Mouse (Mus musculus): ENCODE data around the gene Ncor2.

Gene Ncor2

DNA sequence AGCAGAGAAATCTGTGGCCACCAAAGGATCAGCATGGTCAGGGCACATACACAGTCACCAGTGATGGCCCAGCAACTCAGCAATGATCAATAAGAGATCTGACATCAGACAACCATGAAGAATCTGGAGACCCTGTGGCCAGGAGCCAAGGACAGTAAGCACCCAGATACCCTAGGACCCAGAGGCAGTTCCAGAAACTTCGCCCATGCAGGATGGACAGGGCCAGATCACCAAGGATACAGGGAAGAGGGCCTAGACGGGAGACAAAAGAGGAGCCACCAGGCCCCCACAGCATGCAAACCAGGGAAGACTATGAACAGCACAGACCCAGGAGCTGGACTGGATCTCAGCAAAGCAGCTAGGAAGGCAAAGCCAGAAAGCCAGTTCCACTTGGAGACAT is 47.0 kb downstream of the Ncor2 start:
- CTCF ChIA-PET: no interaction called here

DNA sequence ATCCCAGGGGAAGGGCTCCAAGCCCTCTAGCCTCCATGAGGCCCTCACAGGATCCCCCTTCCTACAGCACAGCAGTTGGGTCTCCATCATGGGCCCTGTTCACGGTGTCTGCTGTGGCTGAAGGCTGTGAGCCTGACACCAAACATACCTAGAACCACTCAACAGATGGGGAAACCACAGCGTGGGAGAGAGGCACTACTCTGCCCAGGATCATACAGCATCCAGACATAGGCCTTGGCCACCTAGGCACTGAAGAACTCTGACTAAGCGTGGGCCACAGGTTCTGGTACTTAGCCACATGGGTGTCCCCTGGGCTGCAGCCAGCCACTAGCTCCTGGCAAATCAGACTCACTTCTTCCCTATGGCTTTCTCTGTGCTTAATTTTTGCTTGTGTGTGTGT is 48.6 kb downstream of the Ncor2 start:
- CTCF ChIA-PET: no interaction called here

DNA sequence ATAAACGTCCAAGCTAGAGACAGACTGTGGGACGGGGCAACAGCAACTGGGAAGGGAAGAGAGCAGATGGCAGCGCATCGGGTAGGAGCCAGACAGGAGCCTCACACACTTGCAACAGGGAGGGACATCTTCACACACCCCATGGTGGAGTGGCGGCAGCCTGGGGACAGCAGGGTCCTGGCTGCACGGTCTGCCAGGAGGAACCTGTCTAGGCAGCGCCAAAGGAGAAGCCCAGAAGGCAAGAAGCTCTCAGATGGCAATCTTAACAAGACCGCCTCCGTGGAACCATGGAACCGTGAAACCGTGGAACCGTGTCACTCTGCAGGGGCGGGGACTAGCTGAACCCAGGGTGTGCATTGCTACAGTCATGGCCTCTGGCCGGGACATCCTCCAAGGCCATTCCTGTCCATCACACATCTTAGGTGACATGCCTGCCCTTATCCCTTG is 50.1 kb downstream of the Ncor2 start:
- CTCF ChIA-PET: no interaction called here

DNA sequence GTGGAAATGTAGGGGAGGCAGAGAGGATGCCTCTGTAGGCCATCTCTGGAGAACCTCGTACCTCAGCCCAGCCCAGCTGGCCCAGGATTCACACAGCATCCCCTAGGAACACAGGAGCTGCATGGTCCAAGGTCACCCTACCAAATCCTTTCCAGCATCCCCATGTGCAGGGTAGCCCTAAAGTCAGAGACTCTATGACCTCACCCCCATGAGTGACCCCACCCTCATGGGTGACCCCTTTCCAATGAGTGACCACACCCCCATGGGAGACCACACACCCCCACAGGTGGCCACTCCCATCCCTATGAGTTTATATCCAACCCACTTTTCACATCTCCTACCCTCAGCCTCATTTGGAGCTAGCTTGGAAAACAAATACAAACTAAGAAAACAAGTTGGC is 51.1 kb downstream of the Ncor2 start:
- CTCF ChIA-PET: no interaction called here

DNA sequence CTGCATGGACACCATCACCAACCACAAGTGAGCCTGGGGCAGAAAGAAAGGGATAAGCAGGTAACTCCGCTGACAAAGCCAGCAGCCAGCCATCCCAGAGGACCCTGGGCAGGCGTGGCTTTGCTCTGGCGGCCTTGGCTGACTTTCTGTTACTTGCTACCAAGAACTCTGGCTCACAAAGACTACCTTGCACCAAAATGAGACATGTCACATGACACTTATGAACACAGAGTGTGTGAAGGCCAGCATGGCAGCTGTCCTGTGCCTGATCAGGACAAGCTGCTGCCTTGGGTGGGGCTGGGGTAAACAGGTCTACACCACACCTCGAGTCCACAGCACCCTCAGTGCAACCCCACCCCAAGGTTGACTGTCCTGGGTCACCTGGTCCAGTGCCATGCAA is 51.6 kb downstream of the Ncor2 start:
- CTCF ChIA-PET: no interaction called here

DNA sequence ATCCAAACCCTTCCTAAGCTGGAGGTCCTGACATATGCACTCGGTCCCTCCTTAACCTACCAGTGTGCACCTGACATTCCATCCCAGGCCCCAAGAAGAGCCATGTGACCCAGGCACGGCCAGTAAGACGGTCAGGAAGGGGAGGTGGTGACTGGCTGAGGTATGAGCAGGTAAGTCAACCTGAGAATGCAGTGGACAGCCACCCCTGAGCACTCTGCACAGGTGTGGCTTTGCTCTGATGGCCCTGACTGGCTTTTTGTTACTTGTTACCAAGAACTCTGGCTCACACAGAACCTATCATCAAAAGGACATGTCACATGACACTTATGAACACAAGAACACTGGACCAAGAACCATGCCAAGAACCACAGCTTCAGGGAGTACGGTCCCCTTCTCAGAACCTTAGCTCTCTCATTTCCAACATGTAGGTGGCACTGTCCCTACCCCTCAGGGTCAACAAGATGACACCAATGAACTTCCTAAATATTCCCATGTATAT is 53.0 kb downstream of the Ncor2 start:
- CTCF ChIA-PET: no interaction called here

DNA sequence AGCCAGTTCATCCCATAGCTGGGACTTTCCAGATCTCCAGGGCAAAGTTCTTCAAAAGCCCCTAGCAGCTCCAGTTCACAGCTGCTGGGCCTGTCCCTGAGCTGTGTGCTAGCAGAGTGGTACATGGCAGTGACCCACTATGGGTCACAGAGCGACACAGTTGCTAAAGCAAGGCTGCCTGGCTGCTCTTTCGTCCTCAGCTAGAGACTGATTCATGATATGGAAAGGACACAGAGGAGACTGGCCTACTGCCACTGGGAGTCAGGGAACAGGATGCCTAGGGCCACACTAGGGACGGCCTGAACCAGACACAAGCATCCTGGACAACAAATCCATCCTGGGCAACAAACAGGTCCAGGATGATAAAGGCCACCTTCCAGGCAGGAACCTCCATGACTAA is 53.8 kb downstream of the Ncor2 start:
- CTCF ChIA-PET: interaction anchor here (0.6 kb wide), 1 partner anchor 204 kb away, joined by 3 read pairs; no protein-coding TSS in a partner anchor

DNA sequence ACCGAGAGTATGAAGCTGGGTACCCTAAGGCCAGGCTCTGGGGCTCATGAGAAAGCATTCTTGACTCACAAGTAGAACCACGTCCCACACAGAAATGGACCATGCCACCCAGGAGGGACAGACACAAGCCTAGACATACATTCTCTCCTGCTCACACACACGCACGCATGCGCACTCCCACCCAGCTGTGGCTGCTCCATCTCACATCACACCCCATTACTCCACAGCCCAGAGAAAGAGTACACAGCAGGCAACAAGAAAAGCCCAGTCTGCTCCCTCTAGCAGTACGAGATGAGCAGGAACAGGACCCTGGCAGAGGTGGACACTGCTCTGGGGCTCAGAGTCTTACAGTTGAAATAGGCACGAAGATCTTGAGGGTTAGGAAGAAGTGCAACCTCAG is 55.0 kb downstream of the Ncor2 start:
- CTCF ChIA-PET: no interaction called here

DNA sequence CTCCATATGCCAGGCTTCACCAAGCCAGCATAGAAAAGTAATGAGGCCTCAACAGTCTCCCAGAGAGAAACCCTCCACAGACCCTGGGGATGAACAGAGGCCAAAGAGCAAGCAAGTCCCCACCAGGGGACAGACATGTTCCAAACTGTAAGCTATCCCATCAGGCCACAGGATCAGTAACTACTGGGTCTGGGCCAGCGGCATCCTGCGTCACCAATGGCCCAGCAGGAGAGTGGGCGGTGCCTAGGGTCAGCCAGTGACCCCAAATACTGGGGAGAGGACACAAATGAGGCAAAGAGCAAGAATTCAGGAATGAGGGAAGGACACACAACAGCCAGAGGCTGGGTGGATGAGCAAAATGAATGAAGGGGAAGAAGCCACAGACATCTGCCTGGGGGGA is 55.8 kb downstream of the Ncor2 start:
- CTCF ChIA-PET: no interaction called here

DNA sequence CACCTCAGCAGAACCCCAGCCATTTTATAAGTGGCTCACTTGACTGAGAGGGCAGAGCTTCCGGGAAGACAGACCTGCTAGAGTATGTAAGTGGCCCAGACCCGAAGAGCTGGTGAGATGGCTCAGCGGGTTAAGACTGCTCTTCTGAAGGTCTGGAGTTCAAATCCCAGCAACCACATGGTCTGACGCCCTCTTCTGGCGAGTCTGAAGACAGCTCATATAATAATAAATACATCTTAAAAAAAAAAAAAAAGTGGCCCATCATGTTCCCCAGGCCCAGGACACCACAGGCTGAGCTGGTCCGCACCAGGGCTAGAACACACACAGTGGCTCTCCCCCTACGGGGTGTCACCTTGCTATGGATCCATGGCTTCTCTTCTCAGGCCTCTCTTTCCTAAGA is 56.5 kb downstream of the Ncor2 start:
- CTCF ChIA-PET: no interaction called here

DNA sequence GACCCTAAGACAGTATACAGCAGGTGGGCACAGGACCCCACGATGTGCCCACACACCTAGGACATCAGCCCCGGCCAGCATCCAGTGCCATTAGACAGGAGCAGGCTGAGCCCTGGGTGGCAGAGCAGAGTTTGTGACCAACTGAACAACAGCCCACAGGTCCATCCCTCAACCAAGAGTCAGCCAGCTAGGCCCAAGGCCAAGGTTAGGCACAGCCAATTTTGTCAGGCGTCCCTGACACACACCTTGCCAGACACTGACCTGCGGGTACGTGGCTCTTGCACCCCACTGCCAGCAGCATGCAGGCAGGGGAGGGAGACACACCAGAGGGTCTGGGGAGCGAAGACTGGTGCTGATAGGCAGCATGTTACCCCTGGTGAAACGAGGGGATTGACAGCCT is 57.0 kb downstream of the Ncor2 start:
- CTCF ChIA-PET: no interaction called here

DNA sequence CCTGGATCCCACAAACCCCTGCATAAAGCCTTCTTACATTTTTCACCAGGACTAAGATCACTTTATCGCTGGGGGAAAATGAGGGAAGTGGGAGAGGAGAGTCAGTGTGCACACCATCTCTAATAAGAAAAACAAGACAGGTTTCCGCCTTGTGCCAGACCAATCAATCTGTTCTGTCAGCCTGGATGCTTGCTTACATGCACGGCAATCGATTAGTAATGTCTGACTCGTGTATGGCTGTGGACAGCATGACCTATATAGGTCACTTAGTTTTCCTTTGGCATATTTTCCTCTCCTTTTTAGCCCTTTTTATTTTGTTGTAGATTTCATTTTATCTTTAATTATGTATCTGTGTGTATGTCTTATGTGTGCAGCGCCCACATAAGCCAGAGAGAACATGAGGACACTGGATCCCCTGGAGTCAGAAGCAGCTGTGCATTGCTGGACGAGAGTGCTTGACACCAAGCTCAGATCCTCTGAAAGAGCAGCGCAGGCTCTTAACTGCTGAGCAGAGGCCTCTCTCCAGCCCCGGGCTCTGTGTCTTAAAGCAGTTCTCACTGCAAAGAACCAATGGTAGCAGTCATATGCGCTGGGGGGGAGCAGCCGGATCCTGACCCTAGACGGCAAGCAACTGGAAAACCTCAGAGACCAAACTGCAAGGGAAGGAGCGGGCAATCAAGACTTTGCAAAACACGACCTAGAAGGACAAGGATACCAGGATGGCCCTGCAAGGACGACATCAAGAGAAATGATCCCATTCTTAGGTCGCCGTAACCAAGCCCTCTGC is 58.3 kb downstream of the Ncor2 start:
- CTCF ChIA-PET: no interaction called here

DNA sequence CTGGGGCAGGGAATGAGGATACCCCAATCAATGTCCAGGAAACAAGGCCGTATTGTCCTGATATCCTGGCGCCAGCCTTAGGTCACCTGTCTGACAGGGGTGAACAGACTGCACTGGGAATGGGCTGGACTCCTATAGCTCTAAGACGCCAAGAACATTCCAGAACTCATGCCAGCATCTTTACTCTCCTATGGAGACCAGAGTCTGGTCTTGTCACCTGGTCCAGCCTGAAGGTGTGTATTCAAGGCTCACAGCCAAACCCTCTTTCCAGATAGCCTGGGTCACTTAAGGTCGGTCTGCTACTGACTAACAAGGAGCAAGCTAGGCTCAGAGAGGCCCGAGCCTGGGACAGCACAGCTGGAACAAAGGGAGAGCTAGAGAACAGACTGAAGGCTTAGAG is 61.8 kb downstream of the Ncor2 start:
- CTCF ChIA-PET: no interaction called here

DNA sequence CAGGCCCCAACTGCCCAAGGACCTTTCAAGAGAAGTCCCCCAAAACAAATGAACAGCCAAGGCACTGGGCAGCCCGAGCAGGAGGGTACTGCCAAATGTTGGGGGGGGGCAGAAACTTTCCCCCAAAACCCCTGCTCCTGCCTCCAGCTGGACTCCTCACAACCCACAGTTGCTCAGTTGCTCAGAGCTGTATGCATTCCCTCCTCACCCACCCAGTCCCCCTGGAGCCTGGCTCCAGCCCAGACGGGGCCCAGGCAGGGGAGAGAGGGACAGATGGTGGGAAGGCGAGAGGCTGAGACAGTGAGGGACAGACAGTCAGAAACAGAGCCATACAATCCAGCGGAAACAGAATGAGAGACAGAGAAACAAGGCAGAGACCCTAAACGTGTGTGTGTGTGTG is 66.0 kb downstream of the Ncor2 start:
- CTCF ChIA-PET: no interaction called here

DNA sequence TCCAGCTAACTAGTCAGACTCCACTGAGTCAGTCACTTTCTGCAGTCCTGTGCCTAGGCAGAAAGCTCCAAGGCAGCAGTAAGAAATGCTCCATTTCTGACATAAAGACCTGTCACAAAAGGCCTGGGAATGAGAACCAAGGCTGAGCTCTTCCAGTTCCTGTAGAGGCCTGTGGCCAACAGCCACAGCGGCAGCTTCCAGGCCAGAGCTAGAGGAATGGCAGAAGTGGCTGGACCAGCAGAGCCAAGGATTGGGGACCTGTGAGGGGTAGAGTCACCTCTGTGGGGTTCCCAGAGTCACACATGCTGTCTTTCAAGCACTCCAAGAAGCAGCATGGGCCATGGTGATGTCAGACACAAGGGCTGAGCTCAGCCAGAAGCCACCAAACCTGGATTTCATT is 66.4 kb downstream of the Ncor2 start:
- CTCF ChIA-PET: no interaction called here

DNA sequence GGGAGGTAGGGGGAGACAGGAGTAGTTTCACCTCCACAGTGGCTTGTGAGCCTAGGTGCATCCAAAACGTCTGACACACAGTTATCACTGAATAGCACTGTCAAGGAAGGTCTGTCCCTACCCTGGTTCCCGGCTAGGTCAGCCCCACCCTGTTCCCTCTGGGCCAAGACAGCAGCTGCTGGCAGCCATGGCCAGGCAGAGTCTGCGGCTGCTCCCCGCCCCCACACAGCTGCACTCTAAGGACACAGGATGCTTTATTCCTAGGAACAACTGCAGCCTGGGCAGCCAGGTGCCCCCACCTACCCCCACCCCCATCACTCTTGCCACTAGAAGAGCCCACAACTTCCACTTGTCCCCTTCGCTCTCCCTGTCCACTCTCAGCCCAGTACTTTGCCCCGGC is 67.9 kb downstream of the Ncor2 start:
- CTCF ChIA-PET: no interaction called here

DNA sequence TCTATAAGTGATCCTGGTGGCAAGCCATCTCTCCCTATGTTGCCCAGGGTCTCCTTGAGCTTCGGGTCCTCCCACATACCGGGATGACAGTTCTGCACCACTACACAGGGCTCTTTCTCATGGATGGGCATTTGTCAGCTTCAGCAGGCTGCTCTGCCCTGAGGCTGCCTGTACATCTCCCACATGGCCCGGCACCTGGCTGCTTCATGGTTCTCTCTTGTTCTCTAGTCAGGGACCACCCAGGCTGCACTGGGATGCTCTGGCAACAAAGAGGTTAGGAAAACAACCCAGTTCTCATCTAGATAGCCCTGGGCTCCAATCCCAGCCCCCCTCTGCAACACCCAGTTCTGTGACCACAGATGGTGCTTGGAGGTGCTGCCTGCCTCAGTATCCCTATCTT is 68.3 kb downstream of the Ncor2 start:
- CTCF ChIA-PET: no interaction called here

DNA sequence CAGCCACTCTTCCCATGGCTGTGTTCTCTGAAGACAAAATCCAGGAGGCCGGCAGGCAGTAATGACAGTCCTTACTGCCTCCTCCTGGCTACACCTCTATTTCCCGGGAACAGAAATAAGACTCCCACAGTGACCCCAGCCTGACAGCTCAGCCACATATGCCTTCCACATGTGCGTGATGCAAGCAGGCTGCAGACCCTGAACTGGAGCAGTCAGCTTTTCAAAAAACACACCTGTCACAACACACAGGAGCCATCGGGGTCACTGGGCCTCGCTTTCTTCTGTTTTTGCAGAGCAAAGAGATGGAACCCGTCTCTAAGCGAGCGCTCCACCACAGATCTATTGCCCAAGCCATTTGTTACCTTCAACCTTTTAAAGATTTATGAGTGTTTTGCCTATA is 68.8 kb downstream of the Ncor2 start:
- CTCF ChIA-PET: interaction anchor here (0.6 kb wide), 1 partner anchor 67 kb away, joined by 4 read pairs; no protein-coding TSS in a partner anchor

DNA sequence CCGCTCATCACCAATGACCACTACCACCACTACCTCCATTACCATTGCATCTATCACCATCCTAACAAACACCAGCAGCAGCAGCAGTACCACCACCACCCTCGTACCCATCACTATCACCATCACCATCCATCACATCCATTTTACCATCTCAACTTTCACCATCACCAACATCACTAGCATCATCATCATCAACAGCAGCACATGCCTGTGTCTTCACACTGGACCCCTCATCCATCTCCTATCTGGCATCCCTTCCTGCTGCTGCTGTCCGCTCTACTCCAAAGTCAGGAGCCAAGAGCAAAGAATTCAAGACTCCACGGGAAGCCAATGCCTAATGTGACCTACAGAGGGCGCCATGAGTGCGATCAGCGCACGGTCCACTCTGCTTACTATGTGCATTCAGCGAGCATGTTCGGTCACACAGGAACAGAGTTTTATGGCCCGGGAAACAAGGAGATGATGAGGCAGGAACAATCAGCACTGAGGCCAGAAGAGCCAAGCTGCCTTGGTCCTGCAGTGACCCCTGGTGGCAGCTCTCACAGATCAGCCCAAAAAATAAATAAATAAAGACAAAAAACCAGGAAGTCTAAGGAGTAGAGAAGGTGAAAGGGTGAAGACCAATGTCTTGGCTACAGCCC is 71.9 kb downstream of the Ncor2 start:
- CTCF ChIA-PET: interaction anchor here (0.6 kb wide), 1 partner anchor 163 kb away, joined by 3 read pairs; no protein-coding TSS in a partner anchor

DNA sequence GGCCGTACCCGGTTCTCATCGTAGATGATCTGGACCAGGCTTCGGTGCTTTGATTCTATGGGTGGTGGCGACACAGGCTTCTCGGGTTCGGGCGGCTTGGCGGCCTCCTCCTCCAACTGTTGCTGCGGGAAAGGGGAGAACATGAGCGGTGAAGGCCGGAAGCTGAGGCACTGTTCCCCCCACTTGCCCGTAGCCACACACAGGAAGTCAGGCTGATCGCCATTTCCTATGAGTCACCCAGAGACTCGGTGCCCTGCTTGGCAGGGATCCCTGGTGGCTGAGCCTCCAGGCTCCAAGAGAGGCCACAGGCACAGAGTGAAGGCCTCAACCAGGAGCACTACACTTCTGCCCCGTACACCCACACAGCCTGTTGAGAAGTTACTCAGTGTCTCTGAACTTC is 72.8 kb downstream of the Ncor2 start:
- CTCF ChIA-PET: interaction anchor here (0.6 kb wide), 1 partner anchor 162 kb away, joined by 3 read pairs; no protein-coding TSS in a partner anchor

DNA sequence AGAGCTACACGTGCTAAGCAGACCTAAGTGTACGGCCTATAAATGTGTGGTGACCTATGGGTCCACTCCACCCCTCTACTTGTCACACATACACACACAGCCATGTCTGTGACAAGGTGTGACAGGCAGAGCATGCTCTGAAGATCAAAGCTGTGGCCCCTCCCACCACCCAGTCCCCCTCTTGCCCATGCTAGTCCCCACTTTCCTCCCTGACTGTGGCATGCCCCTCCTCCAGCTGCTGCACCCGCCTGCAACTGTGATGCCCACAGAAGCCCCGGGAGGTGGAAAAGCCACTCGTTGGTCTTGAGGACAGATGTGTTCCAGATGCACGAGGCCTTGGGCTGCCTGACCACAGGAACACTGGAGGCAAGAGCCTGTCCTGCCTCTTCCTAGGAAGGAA is 74.2 kb downstream of the Ncor2 start:
- CTCF ChIA-PET: no interaction called here

DNA sequence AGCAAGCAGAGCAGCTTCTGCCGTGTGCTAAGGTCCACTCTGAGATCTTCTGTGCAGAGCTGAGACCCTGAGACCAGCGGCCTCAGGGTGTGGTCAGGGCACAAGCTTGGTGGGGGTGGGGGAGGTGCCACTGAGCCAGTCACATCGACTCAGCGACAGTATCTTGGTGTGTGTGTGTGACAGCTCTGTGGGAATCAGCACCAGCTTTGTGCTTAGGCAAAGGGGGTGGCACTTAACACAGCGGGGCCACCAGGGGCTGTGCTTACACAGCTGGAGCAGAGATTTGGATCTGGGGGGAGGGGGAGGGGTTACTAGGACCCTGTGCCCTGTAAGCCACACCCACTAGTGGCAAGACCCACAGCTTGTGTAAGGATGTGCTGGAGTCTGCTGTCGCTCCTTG is 75.6 kb downstream of the Ncor2 start:
- CTCF ChIA-PET: no interaction called here

DNA sequence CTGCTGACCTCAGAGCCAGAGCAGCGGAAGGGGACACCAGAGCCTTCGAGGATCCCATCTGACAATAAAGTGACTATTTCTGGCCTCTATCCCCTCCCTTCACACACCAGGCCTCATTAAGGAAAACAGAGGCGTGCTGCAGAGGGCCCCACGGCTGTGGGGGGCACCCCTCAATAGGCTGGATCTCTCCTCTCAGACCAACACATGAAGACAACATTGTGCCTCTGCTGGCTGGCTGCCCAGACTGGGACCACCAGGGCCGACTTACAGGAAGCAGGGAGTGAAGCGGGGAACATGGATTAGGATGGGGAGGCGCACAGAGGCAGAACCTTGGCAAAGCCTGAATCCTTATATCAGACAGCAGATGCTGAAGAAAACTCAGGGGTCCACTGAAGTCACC is 76.1 kb downstream of the Ncor2 start:
- CTCF ChIA-PET: no interaction called here

DNA sequence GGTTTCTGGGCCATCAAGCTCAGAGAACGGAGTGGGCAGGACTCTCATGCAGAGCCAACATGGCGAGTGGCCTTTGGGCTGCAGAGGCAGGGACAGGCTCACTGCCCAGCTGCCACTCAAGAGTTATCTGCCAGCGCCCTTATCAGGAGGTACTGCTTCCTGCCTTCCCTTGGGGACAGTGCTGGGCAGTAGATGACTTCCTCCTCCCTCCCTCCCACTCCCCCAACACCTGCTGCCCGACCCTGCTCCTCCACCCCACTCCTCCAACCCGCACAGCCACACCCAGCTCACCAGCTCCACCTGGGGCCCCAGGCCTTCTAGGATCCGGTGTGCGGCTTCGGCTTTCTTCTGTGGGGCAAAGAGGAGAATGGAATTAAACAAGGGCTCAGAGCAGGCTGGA is 76.7 kb downstream of the Ncor2 start:
- CTCF ChIA-PET: no interaction called here
